Mouse (Mus musculus) midbrain, postnatal 0 days (tissue): ENCODE results near the gene Prep. TPM values are rescaled to one million over a fixed set of nuclear protein-coding genes. Genes with fewer than 3 reads are reported as not detected.
"Not testable (repeated sequence)": the region's sequence is repeated elsewhere in the genome, so short reads cannot be mapped to it uniquely, and the experiment has no call there.

ENCODE experiments used
- ATAC-seq: fragments of 200-750 bp; cut with Nextera tagmentation; 2 replicates; pipeline ENCODE4 v1.8.0; 2017; ENCODE audit warnings: moderate number of reproducible peaks, mild to moderate bottlenecking, moderate TSS enrichment, moderate library complexity; ENCODE audit not compliant: low FRiP score
- DNase-seq: peaks from one replicate; pipeline ENCODE4 v3.0.0-alpha.2; 2015; ENCODE audit warnings: low spot score
- H3K27ac ChIP-seq: fragments of 300-500 bp; sonication (generic); 2 replicates; pipeline ENCODE4 v1.5.1; 2014; ENCODE audit warnings: low read depth, mild to moderate bottlenecking, low read length, mixed read lengths
- H3K27me3 ChIP-seq: fragments of 300-500 bp; sonication (generic); 2 replicates; pipeline ENCODE4 v1.6.1; 2014; ENCODE audit warnings: low read length, control low read depth, mixed read lengths; ENCODE audit not compliant: insufficient read depth
- H3K36me3 ChIP-seq: fragments of 300-500 bp; sonication (generic); 2 replicates; pipeline ENCODE4 v1.6.1; 2014; ENCODE audit warnings: low read length, control low read depth, mixed read lengths; ENCODE audit not compliant: insufficient read depth
- H3K4me1 ChIP-seq: fragments of 300-500 bp; sonication (generic); 2 replicates; pipeline ENCODE4 v1.6.1; 2014; ENCODE audit warnings: mild to moderate bottlenecking, control low read depth, antibody characterized with exemption, low read length, mixed read lengths; ENCODE audit not compliant: insufficient read depth
- H3K4me2 ChIP-seq: fragments of 300-500 bp; sonication (generic); 2 replicates; pipeline ENCODE4 v1.6.1; 2014; ENCODE audit warnings: low read depth, mild to moderate bottlenecking, low read length, mixed read lengths; ENCODE audit not compliant: poor library complexity, severe bottlenecking
- H3K4me3 ChIP-seq: fragments of 300-500 bp; sonication (generic); 2 replicates; pipeline ENCODE4 v1.5.1; 2014; ENCODE audit warnings: low read depth, mild to moderate bottlenecking, low read length, moderate library complexity
- H3K9ac ChIP-seq: fragments of 300-500 bp; sonication (generic); replicated peaks from 2 replicates; pipeline ENCODE4 v1.6.1; 2014; ENCODE audit warnings: mild to moderate bottlenecking, low read length, moderate library complexity, mixed read lengths; ENCODE audit not compliant: poor library complexity, severe bottlenecking
- H3K9me3 ChIP-seq: fragments of 300-500 bp; sonication (generic); 2 replicates; pipeline ENCODE4 v1.6.1; 2016; ENCODE audit warnings: low read length, control low read depth
- CTCF ChIP-seq: IDR thresholded peaks from 2 replicates; pipeline ENCODE4 v1.5.1; 2016; ENCODE audit warnings: antibody characterized with exemption, mild to moderate bottlenecking
- WGBS: fragments of 180-500 bp; shearing (Covaris S2); extraction: QIAGEN DNeasy Blood & Tissue Kit; methylation state at CpG from one replicate; pipeline ENCODE4 v1.1.7; 2014; 5-methylcytosine and 5-hydroxymethylcytosine counted together
- polyA plus RNA-seq: library from polyadenylated mRNA; unstranded; fragments of >200 nt; fragmentation: Nextera tagmentation; extraction: Ambion mirVana; gene quantifications from 2 replicates; pipeline ENCODE4 v1.2.1, GENCODE M21; 2015
- total RNA-seq: library from RNA; depleted of rRNA; stranded (reverse); fragments of >200 nt; gene quantifications from 2 replicates; pipeline ENCODE4 v1.2.3, GENCODE M21; 2014

The Prep gene
- total and polyA plus RNA-seq, 2 experiments from 2014 or later: 21.1 to 25.6 TPM

GRCm38 (mm10) chr10:45079756-45080155, 12.8 kb downstream of the Prep start:
- Histone ChIP-seq H3K27ac (no peak overlapping the region), H3K36me3 (peaks cover 3% of the 10 kb centered on the region; the same call in 1 of the 2 replicates), H3K9me3 (no peaks in the 10 kb centered on the region), H3K4me3 (no peak overlapping the region), H3K4me1 (no peaks in the 10 kb centered on the region), H3K27me3 (no peaks in the 10 kb centered on the region), H3K9ac (no peak overlapping the region), H3K4me2 (no peak overlapping the region)
- WGBS: 80% methylated on average over 5 of the region's 5 CpGs
- no peak for TF ChIP-seq CTCF
- ATAC-seq (no peak), DNase-seq (no peak)

GRCm38 (mm10) chr10:45080490-45080889, 13.5 kb downstream of the Prep start:
- no peaks in the 10 kb centered on the region for H3K4me1 ChIP-seq
- ATAC-seq (no peak), DNase-seq (no peak)
- H3K36me3 ChIP-seq: peaks cover 3% of the 10 kb centered on the region; the same call in 1 of the 2 replicates
- no peaks in the 10 kb centered on the region for H3K27me3 ChIP-seq
- WGBS: 80% methylated on average over 6 of the region's 6 CpGs
- H3K9ac ChIP-seq: no peak overlapping the region
- no peaks in the 10 kb centered on the region for H3K9me3 ChIP-seq
- no peak overlapping the region for H3K4me2 ChIP-seq
- TF ChIP-seq CTCF: no peak
- H3K27ac ChIP-seq: no peak overlapping the region
- no peak overlapping the region for H3K4me3 ChIP-seq

- TF ChIP-seq CTCF: peak; percentile 45
- no peaks in the 10 kb centered on the region for H3K27me3 ChIP-seq
- H3K4me3 ChIP-seq: no peak overlapping the region
- no peak for DNase-seq
- 59% methylated on average over 2 of the region's 2 CpGs for WGBS
- no peaks in the 10 kb centered on the region for H3K4me1 ChIP-seq
- no peak overlapping the region for H3K9ac ChIP-seq
- no peak overlapping the region for H3K27ac ChIP-seq
- H3K9me3 ChIP-seq: no peaks in the 10 kb centered on the region
- no peak for ATAC-seq
- H3K36me3 ChIP-seq: peaks cover 3% of the 10 kb centered on the region; the same call in 1 of the 2 replicates
- no peak overlapping the region for H3K4me2 ChIP-seq
Observed at GRCm38 (mm10) chr10:45082730-45083129, 15.7 kb downstream of the Prep start.

GRCm38 (mm10) chr10:45084002-45084401, 17.0 kb downstream of the Prep start:
- H3K36me3 ChIP-seq, H3K9ac ChIP-seq, H3K4me1 ChIP-seq, DNase-seq, H3K4me2 ChIP-seq, H3K27ac ChIP-seq, H3K27me3 ChIP-seq, H3K4me3 ChIP-seq, ATAC-seq, H3K9me3 ChIP-seq: not testable (repeated sequence)
- 45% methylated on average over 7 of the region's 7 CpGs for WGBS

- 25% methylated on average over 3 of the region's 3 CpGs for WGBS
- no peak for ATAC-seq
- no peak overlapping the region for H3K9ac ChIP-seq
- no peak overlapping the region for H3K4me2 ChIP-seq
- H3K36me3 ChIP-seq: no peaks in the 10 kb centered on the region
- peak; percentile 19 for DNase-seq
- no peak for TF ChIP-seq CTCF
- H3K27me3 ChIP-seq: no peaks in the 10 kb centered on the region
- no peak overlapping the region for H3K4me3 ChIP-seq
- no peaks in the 10 kb centered on the region for H3K9me3 ChIP-seq
- no peak overlapping the region for H3K27ac ChIP-seq
- H3K4me1 ChIP-seq: no peaks in the 10 kb centered on the region
Observed at GRCm38 (mm10) chr10:45084471-45084870, 17.5 kb downstream of the Prep start.

GRCm38 (mm10) chr10:45085315-45085714, 18.3 kb downstream of the Prep start:
- ATAC-seq: no peak
- WGBS: 94% methylated on average over 2 of the region's 2 CpGs
- H3K27me3 ChIP-seq: no peaks in the 10 kb centered on the region

More at GRCm38 (mm10) chr10:45085315-45085714, 18.3 kb downstream of the Prep start:
- Histone ChIP-seq H3K9me3 (no peaks in the 10 kb centered on the region), H3K36me3 (no peaks in the 10 kb centered on the region), H3K4me1 (no peaks in the 10 kb centered on the region), H3K9ac (no peak overlapping the region), H3K4me3 (no peak overlapping the region), H3K4me2 (no peak overlapping the region), H3K27ac (no peak overlapping the region)
- DNase-seq: no peak
- no peak for TF ChIP-seq CTCF
